Mouse (Mus musculus): ENCODE measurements around the gene Pex14. TPM values are rescaled to one million over a fixed set of nuclear protein-coding genes. Genes with fewer than 3 reads are reported as not detected.

Pex14 gene
- polyA plus RNA-seq, 2 experiments, result 32.3 to 37.3 TPM

DNA sequence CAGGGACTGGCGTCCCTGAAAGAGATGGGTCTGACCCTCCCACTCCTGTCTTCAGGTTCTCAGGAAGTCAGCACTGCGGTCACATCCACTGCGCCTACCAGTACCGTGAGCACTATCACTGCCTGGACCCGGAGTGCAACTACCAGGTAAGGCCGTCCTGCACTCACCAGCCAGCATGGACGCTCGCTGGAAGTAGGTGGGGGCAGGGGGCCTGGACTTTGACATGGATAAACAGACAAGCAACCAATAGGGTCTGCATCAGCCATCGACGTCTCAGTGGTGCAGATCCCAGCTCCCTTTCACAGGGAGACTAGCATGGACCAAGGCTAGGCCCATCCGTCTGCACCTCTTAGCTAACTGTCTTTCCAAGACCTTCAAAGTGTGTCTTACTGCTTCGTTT lies 163.6 kb downstream of the Pex14 start:
- Histone ChIP-seq H3K4me2 (replicated peaks; ENCODE audit: low read depth, low read length, severe bottlenecking) (no peak overlapping the region), H3K9ac (ENCODE audit: low read depth, low read length, severe bottlenecking) (no peak overlapping the region), H3K4me3 (replicated peaks; ENCODE audit: low read length) (no peak overlapping the region), H3K36me3 (ENCODE audit: control insufficient read depth, insufficient read depth, low read length) (no peaks in the 10 kb centered on the region), H3K27ac (replicated peaks; ENCODE audit: low read depth, low read length) (no peak overlapping the region), H3K9me3 (ENCODE audit: control insufficient read depth, low read length) (no peaks in the 10 kb centered on the region), H3K27me3 (ENCODE audit: control insufficient read depth, insufficient read depth, low read length) (no peaks in the 10 kb centered on the region), H3K4me1 (ENCODE audit: control insufficient read depth, insufficient read depth, low read length) (peaks cover 12% of the 10 kb centered on the region)
- WGBS, result 87% methylated on average over 12 of the region's 12 CpGs
- TF ChIP-seq POLR2A (IDR thresholded peaks at IDR 0.05; ENCODE audit: borderline replicate concordance, extremely low read depth, insufficient read depth, insufficient read length), result no peak
- no peak for DNase-seq (ENCODE audit: low spot score)
- ATAC-seq (ENCODE audit: low FRiP score, low read depth), result no peak

- H3K4me1 ChIP-seq (ENCODE audit: control insufficient read depth, insufficient read depth, low read length), result peaks cover 9% of the 10 kb centered on the region; the same call in 1 of the 2 replicates
- H3K27me3 ChIP-seq (ENCODE audit: control insufficient read depth, insufficient read depth, low read length), result no peaks in the 10 kb centered on the region
- no peaks in the 10 kb centered on the region for H3K9me3 ChIP-seq (ENCODE audit: control insufficient read depth, low read length)
- ATAC-seq (ENCODE audit: low FRiP score, low read depth), result peak; percentile 14; the same call in 1 of the 2 replicates
- WGBS, result 22% methylated on average over 13 of the region's 13 CpGs
- TF ChIP-seq POLR2A (IDR thresholded peaks at IDR 0.05; ENCODE audit: borderline replicate concordance, extremely low read depth, insufficient read depth, insufficient read length), result no peak
- H3K4me2 ChIP-seq (replicated peaks; ENCODE audit: low read depth, low read length, severe bottlenecking), result no peak overlapping the region
- no peak overlapping the region for H3K9ac ChIP-seq (ENCODE audit: low read depth, low read length, severe bottlenecking)
- no peaks in the 10 kb centered on the region for H3K36me3 ChIP-seq (ENCODE audit: control insufficient read depth, insufficient read depth, low read length)
- no peak for DNase-seq (ENCODE audit: low spot score)
- H3K27ac ChIP-seq (replicated peaks; ENCODE audit: low read depth, low read length), result no peak overlapping the region
- H3K4me3 ChIP-seq (replicated peaks; ENCODE audit: low read length), result no peak overlapping the region
Measured at GRCm38 (mm10) chr4:148935211-148935610, 164.5 kb downstream of the Pex14 start.

DNA sequence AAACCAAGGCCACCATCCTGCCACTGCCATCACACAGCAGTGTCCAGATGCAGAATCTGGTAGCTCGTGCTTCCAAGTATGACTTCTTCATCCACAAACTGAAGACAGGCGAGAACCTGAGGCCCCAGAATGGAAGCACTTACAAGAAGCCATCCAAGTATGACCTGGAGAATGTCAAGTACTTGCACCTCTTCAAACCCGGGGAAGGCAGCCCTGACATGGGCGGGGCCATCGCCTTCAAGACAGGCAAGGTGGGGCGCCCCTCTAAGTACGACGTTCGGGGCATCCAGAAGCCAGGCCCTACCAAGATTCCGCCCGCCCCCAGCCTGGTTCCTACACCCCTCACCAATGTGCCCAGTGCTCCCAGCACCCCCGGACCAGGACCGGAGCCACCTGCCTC lies 166.6 kb downstream of the Pex14 start:
- 90% methylated on average over 13 of the region's 13 CpGs for WGBS
- Histone ChIP-seq H3K27me3 (ENCODE audit: control insufficient read depth, insufficient read depth, low read length) (no peaks in the 10 kb centered on the region), H3K9ac (ENCODE audit: low read depth, low read length, severe bottlenecking) (no peak overlapping the region), H3K4me3 (replicated peaks; ENCODE audit: low read length) (no peak overlapping the region), H3K4me2 (replicated peaks; ENCODE audit: low read depth, low read length, severe bottlenecking) (no peak overlapping the region), H3K4me1 (ENCODE audit: control insufficient read depth, insufficient read depth, low read length) (peaks cover 9% of the 10 kb centered on the region; the same call in 1 of the 2 replicates), H3K36me3 (ENCODE audit: control insufficient read depth, insufficient read depth, low read length) (no peaks in the 10 kb centered on the region), H3K27ac (replicated peaks; ENCODE audit: low read depth, low read length) (no peak overlapping the region), H3K9me3 (ENCODE audit: control insufficient read depth, low read length) (no peaks in the 10 kb centered on the region)
- no peak for TF ChIP-seq POLR2A (IDR thresholded peaks at IDR 0.05; ENCODE audit: borderline replicate concordance, extremely low read depth, insufficient read depth, insufficient read length)
- DNase-seq (ENCODE audit: low spot score) (no peak), ATAC-seq (ENCODE audit: low FRiP score, low read depth) (no peak)

GRCm38 (mm10) chr4:148930721-148931229 lies 168.9 kb downstream of the Pex14 start:
- no peak for TF ChIP-seq POLR2A (IDR thresholded peaks at IDR 0.05; ENCODE audit: borderline replicate concordance, extremely low read depth, insufficient read depth, insufficient read length)
- Histone ChIP-seq H3K4me2 (replicated peaks; ENCODE audit: low read depth, low read length, severe bottlenecking) (no peak overlapping the region), H3K4me1 (ENCODE audit: control insufficient read depth, insufficient read depth, low read length) (peaks cover 19% of the 10 kb centered on the region), H3K9me3 (ENCODE audit: control insufficient read depth, low read length) (no peaks in the 10 kb centered on the region), H3K27ac (replicated peaks; ENCODE audit: low read depth, low read length) (no peak overlapping the region), H3K4me3 (replicated peaks; ENCODE audit: low read length) (no peak overlapping the region), H3K9ac (ENCODE audit: low read depth, low read length, severe bottlenecking) (no peak overlapping the region), H3K36me3 (ENCODE audit: control insufficient read depth, insufficient read depth, low read length) (no peaks in the 10 kb centered on the region), H3K27me3 (ENCODE audit: control insufficient read depth, insufficient read depth, low read length) (no peaks in the 10 kb centered on the region; the same call in 1 of the 2 replicates)
- DNase-seq (ENCODE audit: low spot score) (no peak), ATAC-seq (ENCODE audit: low FRiP score, low read depth) (no peak)
- 51% methylated on average over 9 of the region's 9 CpGs for WGBS

DNA sequence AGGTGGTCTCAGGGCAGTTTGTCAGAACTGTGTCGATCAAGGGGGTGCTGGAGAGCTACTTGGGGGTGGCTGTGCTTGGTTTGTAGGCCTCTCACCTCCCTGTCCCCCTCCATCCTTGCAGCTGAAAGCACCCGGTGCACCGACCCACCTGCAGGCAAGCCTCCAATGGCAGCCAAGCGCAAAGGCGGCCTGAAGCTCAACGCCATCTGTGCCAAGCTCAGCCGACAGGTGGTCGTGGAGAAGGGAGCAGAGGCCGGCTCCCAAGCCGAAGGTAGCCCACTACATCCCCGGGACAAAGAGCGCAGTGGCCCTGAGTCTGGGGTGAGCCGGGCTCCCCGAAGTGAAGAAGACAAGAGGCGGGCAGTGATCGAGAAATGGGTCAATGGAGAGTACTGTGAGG lies 170.8 kb downstream of the Pex14 start:
- no peak overlapping the region for H3K4me2 ChIP-seq (replicated peaks; ENCODE audit: low read depth, low read length, severe bottlenecking)
- ATAC-seq (ENCODE audit: low FRiP score, low read depth), result no peak
- no peak overlapping the region for H3K9ac ChIP-seq (ENCODE audit: low read depth, low read length, severe bottlenecking)
- H3K27ac ChIP-seq (replicated peaks; ENCODE audit: low read depth, low read length), result no peak overlapping the region
- WGBS, result 93% methylated on average over 16 of the region's 16 CpGs
- H3K9me3 ChIP-seq (ENCODE audit: control insufficient read depth, low read length), result no peaks in the 10 kb centered on the region
- no peaks in the 10 kb centered on the region for H3K36me3 ChIP-seq (ENCODE audit: control insufficient read depth, insufficient read depth, low read length)
- TF ChIP-seq POLR2A (IDR thresholded peaks at IDR 0.05; ENCODE audit: borderline replicate concordance, extremely low read depth, insufficient read depth, insufficient read length), result no peak
- peaks cover 4% of the 10 kb centered on the region; the same call in 1 of the 2 replicates for H3K27me3 ChIP-seq (ENCODE audit: control insufficient read depth, insufficient read depth, low read length)
- no peak overlapping the region for H3K4me3 ChIP-seq (replicated peaks; ENCODE audit: low read length)
- no peak for DNase-seq (ENCODE audit: low spot score)
- H3K4me1 ChIP-seq (ENCODE audit: control insufficient read depth, insufficient read depth, low read length), result peaks cover 11% of the 10 kb centered on the region

All from limb, embryonic 14.5 days (tissue).